Mouse (Mus musculus) CD4-positive, CD25-positive, alpha-beta regulatory T cell, adult 4 months (primary cell): ENCODE measurements around the gene Npas3. TPM values are rescaled to one million over a fixed set of nuclear protein-coding genes. Genes with fewer than 3 reads are reported as not detected.

ENCODE experiments used
- ATAC-seq: one replicate; pipeline ENCODE4 v1.8.0; 2017
- polyA plus RNA-seq, 2 experiments: library from polyadenylated mRNA; unstranded; fragments of 100-300 nt; shearing (Covaris generic); gene quantifications; one replicate each; pipeline ENCODE4 v1.2.1; 2017

The Npas3 gene
- polyA plus RNA-seq, 2 experiments from 2014 or later: 0.15 TPM; not detected in 1

GRCm38 (mm10) chr12:54002496-54002895 lies 754.0 kb downstream of the Npas3 start:
- ATAC-seq: no peak

GRCm38 (mm10) chr12:54004606-54005005 lies 756.1 kb downstream of the Npas3 start:
- ATAC-seq: no peak

GRCm38 (mm10) chr12:54005546-54005945 lies 757.1 kb downstream of the Npas3 start:
- ATAC-seq: no peak

- no peak for ATAC-seq
Observed at GRCm38 (mm10) chr12:54015304-54015703, 766.8 kb downstream of the Npas3 start.

- no peak for ATAC-seq
Observed at GRCm38 (mm10) chr12:54017949-54018348, 769.5 kb downstream of the Npas3 start.

DNA sequence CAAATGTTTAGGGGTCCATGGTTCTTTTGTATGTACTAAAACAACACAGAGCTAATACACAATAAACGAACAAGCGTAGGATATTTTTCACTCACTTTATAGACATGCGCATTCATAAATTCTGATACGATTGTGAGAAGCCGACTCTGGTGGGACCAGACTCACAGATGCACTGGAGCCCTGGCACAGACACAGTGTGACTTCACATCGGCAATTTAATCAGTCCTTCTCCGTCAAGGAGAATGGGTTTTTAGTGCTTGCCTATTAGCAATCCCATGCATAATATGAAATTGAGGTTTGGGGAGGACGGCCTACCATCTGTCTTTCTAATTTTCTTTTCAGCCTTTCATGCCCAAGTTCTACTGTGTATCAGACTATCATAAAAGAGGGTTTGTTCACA lies 771.5 kb downstream of the Npas3 start:
- no peak for ATAC-seq

DNA sequence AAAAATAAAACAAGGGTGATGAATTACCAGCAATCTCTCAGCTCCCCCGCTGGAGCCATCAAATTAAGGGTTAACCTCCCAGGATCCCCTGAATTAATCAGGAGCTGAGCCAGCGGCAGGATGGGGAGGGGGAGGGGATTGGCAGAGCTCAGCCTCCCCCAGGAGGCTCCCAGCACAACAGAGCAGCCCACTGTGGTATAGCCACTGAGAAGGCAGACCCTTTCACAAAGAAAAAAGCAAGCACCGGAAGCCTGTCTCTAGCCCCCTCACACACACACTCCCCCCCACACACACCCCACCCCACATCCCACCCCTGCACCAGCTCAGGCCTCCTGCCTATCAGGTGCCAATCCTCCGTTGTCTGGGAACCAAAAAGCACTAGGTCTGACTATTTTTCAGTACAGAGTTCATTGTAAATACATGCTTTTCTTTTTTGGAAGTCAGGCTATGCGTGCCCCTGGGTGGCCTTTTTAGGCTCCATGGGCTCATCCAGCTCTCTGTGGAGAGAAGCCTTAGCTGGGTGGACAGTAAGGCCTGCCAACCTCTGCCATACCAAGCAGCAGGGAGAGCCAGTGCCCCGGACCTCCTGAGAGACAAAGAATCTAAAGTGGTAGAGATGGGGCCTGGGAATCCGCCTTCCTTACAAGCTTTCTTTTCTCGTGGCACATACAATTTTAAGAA lies 786.3 kb downstream of the Npas3 start:
- ATAC-seq: no peak

DNA sequence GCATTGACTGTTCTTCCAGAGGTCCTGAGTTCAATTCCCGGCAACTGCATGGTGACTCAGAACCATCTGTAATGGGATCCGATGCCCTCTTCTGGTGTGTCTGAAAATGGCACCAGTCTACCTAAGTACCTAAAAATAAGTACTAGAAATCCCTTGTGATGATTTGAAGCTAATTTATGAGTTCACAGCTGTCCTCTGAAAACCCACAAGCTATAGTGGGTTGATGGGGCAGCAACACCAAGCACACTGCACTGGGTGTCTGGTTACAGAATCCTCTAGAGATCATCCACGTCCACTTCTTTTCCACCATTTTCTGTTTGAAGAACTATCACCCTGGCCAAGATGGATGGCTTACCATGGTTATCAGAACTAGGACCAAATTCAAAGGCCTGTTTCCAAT lies 789.1 kb downstream of the Npas3 start:
- ATAC-seq: no peak

- no peak for ATAC-seq
Observed at GRCm38 (mm10) chr12:54042996-54043544, 794.6 kb downstream of the Npas3 start.

DNA sequence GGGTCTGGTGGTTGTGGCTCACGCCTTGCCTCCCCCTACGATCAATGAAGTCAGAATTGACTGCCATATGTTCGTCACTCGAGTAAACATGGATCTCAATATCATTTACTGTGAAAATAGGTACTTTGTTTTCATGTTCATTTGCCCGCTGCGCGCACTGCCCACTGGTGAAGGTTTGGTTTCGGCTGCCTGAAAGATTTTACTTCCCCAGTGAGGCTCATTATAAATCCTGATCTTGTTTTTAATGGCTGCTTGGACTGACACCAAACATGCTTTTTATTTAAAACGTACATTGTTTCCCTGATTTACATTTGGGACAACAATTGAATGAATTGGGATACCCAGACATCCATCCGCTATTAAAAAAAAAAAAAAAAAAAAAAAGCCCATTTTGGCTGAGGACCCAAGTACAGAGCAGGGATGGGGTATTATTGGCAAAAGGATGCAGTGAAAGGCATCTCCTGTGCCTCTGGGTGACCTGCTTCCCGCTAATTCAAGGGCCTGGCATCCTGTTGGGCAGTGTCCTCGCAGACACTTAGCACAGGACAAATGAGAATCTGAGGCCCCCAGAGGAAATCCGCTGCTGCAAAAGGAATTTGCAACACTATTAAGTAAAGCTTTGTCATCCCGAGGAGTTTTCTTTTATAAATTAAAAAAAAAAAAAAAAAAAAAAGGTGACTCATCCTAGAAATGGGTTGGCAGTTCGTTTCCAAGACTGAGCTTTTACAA lies 796.3 kb downstream of the Npas3 start:
- no peak for ATAC-seq

GRCm38 (mm10) chr12:54045360-54045759 lies 796.9 kb downstream of the Npas3 start:
- no peak for ATAC-seq

DNA sequence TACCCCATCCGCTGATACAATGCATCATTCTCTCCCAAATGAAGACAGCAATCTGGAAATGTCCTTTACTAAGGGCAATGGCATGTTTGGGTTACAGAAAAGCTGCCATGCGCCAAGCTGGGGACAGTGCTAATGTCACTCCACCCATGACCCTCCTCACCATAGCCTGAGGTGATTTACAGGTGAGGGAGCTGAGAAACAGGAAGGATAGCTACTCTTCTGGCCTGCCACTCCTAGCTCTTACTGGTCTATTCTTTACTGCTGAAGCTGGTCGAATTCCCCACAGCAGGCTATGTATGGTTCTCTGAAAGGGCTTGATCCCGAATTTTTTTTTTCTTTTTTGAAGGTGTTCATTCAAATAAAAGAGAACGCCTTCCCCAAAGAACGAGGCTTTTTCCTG lies 798.3 kb downstream of the Npas3 start:
- no peak for ATAC-seq

GRCm38 (mm10) chr12:54048126-54048525 lies 799.6 kb downstream of the Npas3 start:
- no peak for ATAC-seq

DNA sequence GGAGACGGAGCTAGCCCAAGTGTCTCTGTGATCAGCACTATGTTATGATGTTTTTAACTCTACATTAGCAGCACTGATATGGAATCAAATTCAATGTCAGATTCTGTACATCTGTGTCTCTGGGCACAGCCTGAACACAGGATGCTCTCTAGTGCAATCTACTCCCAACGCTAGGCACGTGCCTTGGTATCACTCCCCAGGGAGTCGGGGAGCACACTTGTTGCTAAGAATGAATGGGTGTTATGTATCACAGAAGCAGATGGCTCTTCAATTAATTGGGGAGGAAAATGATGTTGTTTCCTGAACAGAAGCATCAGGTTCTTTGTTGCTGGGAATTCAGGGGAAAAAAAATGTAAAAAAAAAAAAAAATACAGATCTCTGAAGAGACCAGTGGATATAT lies 801.4 kb downstream of the Npas3 start:
- no peak for ATAC-seq

DNA sequence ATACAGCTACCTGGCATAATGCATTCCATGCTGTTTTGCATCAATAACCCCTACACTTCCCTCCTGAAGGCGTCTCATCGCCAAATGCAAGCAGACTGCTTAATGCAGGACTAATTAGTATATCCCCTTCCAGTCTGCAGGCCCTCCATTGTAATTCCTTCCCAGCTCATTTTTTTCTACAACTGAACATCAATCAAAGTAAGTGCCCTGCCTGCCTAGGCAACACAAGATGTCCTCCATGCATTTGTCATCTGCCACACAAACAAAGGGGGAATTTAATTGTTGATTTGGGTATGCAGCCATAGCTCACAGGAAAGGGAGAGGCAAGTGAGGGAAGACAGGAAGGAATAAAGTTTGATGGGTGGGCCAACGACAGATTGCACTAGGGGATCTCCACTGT lies 804.5 kb downstream of the Npas3 start:
- ATAC-seq: no peak

- no peak for ATAC-seq
Observed at GRCm38 (mm10) chr12:54053598-54053997, 805.1 kb downstream of the Npas3 start.

GRCm38 (mm10) chr12:54060732-54061131 lies 812.3 kb downstream of the Npas3 start:
- no peak for ATAC-seq

- no peak for ATAC-seq
Observed at GRCm38 (mm10) chr12:54061168-54061567, 812.7 kb downstream of the Npas3 start.

DNA sequence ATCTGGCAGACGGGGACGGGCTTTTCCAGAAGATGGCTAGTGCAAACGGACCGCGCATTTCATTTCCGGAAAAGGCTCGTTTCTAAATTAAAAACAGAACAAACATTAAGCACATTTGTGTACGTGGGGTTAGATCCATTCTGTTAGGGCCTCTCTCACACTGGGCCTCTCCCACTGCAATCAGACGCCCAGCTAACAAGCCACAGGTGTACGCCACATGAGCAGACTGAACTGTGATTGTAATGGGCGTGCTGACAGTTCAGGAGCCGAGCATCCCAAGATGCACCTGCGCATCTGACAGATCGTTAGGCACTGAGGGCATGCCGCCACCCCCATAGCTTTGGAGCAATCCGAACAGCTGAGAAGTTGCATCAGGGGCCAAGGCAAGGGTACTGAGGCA lies 816.5 kb downstream of the Npas3 start:
- no peak for ATAC-seq

DNA sequence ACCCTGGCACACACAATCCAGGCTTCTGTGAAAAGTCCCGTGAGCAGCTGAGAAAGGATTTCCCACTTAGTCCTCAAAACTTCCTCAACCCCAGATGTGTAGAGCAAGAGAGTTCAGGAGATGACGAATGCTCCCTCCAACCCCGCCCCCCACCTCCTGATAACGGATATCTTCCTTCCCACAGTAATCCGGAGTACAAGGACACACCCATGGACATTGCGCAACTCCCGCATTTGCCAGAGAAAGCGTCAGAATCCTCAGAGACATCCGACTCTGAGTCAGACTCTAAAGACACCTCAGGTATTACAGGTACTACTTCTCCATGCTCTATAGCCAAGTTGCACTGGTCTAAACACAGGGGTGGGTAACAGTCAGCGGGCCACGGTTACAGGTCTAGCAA lies 817.1 kb downstream of the Npas3 start:
- no peak for ATAC-seq

- no peak for ATAC-seq
Observed at GRCm38 (mm10) chr12:54067419-54067818, 818.9 kb downstream of the Npas3 start.

DNA sequence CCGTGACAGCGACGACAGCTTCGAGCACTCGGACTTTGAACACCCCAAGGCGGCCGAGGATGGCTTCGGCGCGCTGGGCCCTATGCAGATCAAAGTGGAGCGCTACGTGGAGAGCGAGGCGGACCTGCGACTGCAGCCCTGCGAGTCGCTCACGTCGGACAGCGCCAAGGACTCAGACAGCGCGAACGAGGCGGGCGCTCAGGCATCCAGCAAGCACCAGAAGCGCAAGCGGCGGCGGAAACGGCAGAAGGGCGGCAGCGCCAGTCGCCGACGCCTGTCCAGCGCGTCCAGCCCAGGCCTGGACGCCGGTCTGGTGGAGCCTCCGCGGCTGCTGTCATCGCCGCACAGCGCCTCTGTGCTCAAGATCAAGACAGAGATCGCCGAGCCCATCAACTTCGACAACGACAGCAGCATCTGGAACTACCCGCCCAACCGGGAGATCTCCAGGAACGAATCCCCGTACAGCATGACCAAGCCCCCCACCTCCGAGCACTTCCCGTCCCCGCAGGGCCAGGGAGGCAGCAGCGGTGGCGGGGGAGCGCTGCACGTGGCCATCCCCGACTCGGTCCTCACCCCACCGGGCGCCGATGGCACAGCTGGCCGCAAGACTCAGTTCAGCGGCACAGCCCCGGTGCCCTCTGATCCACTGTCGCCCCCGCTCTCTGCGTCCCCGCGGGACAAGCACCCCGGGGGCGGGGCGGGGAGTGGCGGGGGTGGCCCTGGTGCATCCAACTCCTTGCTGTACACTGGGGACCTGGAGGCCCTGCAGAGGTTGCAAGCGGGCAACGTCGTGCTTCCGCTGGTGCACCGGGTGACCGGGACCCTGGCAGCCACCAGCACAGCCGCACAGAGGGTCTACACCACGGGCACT lies 819.6 kb downstream of the Npas3 start:
- no peak for ATAC-seq

GRCm38 (mm10) chr12:54068757-54069146 lies 820.3 kb downstream of the Npas3 start:
- no peak for ATAC-seq
